Mouse (Mus musculus) testis, postnatal 14 days (tissue): Measurements from ENCODE around the gene Gon4l.
"Not testable (repeated sequence)": the region's sequence is repeated elsewhere in the genome, so short reads cannot be mapped to it uniquely, and the experiment has no call there.

Experiments used
- DNase-seq: peaks from one replicate; pipeline ENCODE4 v3.0.0; 2021; ENCODE audit warnings: low spot score

Gon4l gene

DNA sequence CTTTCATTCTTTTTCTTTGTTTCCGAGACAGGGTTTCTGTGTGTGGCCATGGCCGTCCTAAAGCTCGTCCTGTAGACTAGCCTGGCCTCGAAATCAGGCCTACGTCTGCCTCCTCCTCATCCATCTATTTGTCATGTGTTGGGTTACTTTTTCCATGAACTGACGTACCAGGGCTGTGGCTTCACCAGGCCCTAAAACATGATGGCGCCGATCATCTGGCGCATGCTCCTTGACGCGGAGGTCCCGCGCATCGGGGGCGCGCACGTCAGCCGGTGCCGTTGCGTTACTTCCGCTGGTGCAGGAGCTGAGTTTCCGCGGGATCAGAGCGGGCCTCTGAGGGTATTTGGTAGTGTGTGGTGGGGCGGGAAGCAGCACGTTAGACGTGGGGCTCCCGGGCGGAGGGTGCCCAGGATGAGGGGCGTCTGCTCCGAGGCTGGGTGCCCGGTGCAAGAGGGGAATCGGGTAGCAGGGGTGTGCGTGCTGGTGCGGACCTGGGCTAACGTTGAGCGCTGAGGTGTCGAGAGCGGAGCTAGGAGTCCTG lies at the start of gene Gon4l:
TSS of gene Gon4l (plus strand) at position 281 of the 541 bp plus-strand sequence.
- DNase-seq = peak; percentile 26

DNA sequence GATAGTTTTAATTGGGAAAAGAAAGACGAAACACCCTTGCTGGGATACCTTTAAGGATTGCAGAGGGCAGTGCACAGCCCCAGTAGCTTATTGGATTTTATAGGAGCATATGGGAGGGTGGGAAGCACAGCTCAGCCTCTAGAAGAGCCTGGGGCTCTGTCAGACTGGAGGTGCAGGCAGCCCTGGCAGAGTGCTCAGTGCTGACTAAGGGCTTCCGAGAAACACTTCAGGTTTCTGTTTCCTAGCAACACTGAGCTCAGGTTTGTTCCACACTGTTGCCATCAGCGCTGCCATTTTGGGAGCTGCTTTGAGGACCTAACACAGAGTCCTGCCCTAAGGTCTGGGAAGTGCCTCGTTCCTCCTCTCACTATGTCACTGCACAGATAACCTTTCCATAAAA lies 48.7 kb upstream of the Gon4l start:
- DNase-seq = not testable (repeated sequence)

DNA sequence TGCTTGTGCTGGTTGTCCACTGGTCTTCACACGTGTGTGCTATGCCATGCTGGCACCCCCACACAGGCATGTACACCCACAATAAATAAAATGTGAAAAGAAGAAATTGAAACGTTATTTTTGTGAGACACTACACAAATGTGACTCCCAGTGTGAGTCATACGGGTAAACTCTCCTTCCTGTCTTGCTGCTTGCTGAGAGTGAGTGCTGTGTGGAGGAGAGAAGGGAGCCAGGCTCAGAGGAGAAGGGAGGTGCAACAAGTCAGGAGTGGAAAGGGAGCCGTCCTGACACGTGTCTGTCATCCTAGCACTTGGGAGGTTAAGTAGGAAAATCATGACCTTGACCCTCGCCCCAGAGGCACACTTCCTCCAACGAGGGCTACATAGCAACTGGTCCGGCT lies 48.2 kb upstream of the Gon4l start:
- not testable (repeated sequence) for DNase-seq

DNA sequence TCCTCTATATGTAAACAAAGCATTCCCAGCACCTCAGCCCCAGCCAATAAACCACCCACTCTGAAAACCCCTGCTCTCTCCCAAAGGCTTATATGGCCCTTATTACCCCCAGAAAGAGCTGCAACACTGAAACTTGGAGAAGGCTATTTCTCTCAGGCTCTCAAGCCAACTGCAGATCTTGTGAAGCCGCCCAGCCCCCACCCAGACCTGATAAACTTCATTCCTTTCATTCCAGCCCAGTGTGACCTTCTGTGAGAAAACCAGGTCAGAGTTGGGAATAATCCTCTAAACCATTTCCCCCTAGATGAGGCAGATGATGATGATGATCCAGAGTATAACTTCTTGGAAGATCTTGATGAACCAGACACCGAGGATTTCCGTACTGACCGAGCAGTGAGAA lies 47.0 kb upstream of the Gon4l start:
- DNase-seq = not testable (repeated sequence)

DNA sequence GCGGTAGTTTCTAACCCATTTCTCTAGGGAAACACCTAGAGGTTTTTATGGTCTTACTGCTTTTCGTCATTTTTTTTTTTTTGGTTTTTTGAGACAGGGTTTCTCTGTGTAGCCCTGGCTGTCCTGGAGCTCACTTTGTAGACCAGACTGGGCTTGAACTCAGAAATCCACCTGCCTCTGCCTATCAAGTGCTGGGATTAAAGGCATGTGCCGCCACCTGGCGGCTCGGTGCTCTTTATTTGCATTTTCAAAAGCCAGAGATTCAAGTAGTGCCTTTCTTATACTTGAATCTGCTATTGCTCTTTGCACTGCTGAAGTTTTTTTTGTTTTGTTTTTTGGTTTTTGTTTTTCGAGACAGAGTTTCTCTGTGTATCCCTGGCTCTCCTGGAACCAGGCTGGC lies 37.5 kb upstream of the Gon4l start:
- not testable (repeated sequence) for DNase-seq

DNA sequence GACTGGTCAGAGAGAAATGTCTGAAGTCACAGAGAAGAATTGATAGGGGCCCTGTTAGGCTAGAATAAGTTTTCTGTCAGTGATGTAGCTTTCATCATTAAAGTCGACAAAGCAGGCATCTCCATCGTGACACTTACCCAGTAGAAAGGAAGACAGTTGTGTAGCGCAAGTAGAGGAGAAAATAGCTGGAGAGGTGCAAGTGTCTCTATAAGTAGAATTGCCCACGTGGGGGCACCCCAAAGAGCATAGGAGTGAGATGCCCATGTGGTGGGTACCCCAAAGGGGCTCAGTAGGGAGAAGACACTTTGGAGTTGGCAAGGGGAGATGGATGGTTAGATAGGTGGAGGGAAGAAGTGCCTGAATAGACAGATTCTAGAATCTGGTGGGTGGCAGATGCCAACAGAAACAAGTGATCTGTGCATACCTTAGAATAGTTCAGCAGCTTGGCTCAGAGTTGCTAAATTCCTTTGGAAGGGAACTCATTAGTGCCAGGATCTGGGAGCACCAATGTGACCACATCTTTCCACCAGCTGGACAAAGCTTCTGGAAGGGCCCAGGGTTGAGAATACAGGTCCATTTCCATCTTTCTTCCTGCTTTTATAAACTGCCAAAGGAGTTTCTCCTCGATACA lies 31.0 kb upstream of the Gon4l start:
- no peak for DNase-seq

DNA sequence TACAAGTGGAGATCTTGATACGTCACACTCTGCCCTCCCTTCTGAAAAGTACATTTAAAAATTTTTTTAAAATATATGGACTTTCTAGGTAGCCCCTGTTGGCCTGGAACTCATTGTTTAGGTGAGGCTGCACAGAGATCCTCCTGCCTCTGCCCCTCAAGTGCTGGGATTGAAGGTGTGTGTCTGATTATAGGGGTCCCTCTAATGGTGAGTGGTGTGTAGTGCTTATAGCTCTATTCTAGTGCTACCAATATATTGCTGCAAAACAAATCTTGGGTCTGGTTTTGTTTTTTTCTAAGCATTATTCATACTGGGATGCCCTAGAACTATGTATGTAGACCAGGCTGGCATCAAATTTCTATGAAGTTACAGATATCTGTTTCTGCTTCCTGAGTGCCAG lies 9.3 kb upstream of the Gon4l start:
- DNase-seq = no peak

DNA sequence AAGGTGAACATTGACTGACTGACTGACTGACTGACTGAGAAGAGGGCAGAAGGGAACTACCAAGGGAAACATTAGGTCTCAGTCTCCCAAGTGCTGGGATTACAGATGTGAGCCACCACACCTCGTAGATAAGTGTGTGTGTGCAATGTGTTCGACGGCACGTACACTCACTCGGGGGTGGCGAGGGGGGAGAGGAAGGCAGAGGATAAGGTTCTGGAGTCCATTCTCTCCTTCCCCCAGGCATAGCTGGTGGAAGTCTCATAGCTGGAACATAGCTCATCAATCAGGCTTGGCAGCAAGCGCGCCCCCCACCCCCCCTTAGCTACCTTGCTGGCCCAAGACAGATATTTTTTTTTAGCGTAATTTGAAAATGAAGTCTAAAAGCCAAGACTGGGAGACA lies 7.8 kb upstream of the Gon4l start:
- DNase-seq = no peak

DNA sequence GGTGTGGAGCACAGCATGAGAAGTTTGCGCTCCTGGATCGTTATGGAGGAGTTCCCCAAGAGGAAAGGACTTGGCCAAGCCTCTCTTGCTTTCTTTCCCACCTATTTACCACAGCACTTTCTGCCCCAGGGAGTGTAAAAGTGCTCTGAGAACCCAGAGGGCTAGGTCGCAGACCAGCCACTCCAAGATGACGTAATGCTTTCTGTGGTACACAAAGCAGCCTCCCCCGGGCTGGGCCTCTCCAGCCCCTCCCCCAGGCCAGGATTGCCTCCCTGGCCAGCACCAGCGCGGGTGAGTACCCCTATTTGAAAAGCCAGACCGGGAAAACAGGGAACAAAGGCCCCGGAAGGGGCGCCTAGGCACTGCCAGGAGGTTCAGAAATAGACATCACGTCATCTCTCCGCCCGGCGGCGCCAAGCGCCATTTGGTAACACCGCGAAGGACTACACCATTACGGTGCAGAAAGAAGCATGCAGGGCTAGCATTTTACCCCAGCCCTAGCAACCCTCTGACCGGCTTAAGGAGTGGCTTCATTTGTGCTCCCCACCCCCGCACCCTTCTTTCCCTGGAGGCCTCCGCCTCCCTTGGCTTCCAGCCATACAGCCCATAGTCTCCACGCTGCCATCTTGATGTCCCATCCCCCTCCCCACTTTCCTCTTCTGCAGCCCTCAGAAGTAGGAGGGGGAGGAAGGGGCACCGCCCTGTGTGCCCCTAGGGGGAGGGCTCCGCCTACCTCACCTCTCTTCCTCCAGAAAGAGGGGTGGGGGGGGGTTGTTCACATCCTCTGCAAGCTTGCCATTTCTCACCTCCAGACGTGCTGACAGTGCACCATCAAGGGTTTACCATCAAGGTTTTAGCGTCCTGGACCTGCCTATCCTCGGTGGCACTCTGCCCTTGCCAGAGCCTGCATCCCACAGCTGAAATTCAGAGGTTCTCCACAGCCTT lies 3.6 kb upstream of the Gon4l start:
- DNase-seq = peak; percentile 52

DNA sequence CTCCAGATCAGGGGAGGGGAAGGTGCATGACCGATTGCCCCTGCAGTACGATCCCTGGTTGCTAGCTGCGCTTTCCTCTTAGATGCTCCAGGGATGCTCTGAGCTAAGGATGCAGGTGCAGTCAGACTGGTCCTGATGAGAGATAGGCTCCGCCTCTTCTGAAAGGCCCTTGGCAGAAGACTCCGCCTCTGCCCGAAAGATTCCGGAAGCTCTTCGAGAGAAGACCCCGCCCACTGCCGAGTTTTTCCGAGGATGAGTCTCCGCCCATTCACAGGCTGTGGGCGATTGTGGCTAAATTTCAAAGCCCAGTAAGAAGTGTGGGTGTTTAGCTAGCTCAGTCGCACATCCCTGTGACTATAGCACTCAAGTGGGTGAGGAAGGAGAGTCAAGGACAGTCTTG lies 2.6 kb upstream of the Gon4l start:
- DNase-seq = peak; percentile 55

DNA sequence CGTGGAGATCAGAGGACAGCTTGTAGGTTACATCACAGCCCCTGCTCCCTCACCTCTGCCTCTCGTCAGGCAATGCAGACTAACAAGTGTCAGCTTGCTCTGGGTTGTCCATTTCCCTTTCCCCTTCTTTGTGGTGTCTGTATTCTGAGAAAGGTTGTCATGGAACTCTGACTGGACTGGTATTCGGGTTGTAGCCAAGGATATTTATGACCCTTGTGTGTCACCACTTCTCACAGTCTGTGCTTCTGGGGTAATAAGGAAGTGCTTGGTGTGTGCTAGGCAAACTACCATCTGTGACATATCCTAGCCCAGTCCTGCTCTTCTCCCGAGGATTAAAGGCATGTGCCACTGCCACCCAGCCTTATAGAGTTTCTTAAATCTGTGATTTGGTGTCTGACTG lies 14.1 kb downstream of the Gon4l start:
- no peak for DNase-seq

DNA sequence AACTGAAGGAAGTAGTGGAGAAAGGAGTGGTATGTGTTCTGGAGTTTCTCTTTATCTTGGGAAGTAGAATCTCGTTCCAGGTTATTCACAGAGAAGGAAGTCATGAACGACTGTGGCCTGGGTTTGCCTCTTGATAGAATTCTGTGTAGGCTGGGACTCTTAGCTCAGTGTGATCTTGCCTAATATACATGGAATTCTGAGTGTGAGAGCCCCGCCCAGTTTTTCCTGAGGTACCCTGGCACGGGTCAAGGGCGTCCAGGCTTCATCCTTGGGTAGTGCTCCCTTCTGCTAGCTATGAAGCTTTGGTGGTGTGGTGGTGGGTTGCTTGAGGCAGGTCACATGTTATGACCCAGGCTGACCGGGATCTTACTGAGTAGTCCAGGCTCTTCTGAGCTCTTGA lies 20.8 kb downstream of the Gon4l start:
- no peak for DNase-seq

DNA sequence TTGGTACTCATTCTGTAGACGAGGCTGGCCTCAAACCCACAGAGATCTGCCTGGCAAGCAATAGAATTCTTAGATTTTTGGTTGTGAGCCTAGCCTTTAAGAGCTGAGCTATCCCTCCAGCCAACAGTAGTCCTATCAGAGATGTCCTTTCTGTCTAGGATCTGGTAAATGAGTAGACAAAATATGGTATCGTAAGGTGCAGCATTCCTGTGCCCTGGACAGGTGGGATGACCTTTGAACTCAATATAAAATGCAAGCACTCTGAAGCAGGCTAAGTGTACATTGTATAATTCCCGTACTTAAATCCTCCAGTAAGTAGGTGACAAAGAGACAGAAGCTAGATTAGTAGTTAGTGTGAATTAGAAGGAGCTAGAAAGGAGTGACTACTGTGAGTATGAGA lies 27.1 kb downstream of the Gon4l start:
- DNase-seq = no peak

DNA sequence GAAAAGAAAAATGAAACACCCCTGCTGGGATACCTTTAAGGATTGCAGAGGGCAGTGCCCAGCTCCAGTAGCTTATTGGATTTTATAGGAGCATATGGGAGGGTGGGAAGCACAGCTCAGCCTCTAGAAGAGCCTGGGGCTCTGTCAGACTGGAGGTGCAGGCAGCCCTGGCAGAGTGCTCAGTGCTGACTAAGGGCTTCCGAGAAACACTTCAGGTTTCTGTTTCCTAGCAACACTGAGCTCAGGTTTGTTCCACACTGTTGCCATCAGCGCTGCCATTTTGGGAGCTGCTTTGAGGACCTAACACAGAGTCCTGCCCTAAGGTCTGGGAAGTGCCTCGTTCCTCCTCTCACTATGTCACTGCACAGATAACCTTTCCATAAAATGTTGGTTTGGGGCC lies 31.7 kb downstream of the Gon4l start:
- not testable (repeated sequence) for DNase-seq

DNA sequence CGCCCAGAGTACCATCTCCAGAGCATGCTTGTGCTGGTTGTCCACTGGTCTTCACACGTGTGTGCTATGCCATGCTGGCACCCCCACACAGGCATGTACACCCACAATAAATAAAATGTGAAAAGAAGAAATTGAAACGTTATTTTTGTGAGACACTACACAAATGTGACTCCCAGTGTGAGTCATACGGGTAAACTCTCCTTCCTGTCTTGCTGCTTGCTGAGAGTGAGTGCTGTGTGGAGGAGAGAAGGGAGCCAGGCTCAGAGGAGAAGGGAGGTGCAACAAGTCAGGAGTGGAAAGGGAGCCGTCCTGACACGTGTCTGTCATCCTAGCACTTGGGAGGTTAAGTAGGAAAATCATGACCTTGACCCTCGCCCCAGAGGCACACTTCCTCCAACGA lies 32.1 kb downstream of the Gon4l start:
- DNase-seq = not testable (repeated sequence)

DNA sequence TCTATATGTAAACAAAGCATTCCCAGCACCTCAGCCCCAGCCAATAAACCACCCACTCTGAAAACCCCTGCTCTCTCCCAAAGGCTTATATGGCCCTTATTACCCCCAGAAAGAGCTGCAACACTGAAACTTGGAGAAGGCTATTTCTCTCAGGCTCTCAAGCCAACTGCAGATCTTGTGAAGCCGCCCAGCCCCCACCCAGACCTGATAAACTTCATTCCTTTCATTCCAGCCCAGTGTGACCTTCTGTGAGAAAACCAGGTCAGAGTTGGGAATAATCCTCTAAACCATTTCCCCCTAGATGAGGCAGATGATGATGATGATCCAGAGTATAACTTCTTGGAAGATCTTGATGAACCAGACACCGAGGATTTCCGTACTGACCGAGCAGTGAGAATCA lies 33.4 kb downstream of the Gon4l start:
- DNase-seq = not testable (repeated sequence)

DNA sequence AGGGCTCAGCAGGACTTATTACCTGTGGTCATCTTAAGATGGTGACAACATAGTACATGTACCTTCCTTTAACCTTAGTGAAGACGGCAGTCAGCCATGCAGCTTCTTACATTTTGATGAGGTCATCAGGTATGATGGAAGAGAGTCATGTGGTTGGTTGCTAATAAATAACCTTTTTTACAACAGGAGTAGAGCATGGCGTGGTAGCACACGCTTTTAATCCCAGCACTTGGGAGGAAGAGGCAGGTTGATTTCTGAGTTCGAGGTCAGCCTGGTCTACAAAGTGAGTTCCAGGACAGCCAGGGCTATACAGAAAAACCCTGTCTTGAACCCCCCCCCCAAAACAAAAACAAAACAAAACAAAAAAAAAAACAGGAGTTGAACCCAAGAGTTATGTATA lies 47.5 kb downstream of the Gon4l start:
- DNase-seq = peak; percentile 1

DNA sequence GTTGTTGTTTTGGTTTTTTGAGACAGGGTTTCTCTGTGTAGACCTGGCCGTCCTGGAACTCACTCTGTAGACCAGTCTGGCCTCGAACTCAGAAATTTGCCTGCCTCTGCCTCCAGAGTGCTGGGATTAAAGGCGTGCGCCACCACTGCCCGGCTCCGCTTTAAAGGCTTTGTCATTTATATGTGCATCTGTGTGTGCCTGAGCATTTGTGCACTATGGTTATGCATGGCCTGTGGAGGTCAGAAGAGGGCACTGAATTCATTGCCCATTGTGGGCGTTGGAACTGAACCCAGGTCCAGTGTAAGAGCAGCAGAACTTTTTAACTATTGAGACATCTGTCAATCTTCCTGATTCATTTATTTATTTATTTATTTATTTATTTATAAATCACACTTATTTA lies 58.0 kb downstream of the Gon4l start:
- DNase-seq = not testable (repeated sequence)

DNA sequence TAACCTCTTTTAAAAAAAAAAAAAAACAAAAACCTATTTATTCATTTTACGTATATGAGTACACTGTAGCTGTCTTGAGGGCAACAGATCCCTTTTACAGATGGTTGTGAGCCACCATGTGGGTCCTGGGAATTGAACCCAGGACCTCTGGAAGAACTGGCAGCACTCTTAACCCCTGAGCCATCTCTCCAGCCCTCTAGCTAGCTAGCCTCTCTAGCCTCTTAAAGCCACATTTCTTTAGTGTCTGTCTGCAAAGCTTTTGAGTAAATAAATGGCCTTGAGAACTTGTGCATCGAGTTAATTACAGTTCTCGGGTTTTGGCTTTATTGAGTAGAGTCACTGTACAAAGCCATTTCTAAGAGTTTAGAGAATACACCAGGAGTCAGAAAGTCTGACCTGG lies 69.8 kb downstream of the Gon4l start:
- DNase-seq = no peak

DNA sequence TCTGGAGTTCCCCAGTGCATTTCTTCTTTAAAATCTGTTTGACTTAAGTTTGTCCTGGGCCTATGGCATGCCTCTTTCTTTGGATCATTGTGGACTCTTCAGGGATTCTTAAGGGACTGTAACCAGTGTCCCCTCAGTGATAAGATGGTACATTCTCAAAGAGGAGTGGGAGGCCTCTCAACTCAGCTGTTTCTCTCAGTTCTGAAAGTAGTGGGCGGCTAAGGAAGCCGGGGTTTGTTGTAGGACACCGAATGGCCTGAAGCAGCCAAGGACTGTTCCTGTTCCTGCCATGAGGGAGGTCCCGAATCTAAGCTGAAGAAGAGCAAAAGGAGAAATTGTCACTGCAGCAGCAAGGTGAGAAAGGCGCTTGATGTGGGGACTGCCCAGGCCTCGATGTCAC lies 70.2 kb downstream of the Gon4l start:
- no peak for DNase-seq

DNA sequence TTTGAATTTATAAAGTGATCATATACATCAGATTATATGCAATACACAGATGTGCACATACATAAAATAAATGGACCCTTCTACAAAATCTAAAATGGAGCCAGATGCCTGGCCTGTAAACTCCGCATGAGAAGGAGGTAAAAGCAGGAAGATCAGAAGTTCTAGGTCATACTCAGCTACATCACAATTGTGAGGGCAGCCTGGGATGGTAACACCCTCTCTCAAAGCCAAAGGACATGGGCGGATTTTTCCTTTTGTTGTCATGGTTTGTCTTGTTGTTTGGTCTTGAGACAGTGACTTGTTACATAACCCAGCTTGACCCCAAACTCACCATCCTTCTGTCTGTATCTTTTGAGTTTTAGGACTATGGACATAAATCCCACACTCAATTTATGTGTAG lies 70.7 kb downstream of the Gon4l start:
- DNase-seq = no peak

DNA sequence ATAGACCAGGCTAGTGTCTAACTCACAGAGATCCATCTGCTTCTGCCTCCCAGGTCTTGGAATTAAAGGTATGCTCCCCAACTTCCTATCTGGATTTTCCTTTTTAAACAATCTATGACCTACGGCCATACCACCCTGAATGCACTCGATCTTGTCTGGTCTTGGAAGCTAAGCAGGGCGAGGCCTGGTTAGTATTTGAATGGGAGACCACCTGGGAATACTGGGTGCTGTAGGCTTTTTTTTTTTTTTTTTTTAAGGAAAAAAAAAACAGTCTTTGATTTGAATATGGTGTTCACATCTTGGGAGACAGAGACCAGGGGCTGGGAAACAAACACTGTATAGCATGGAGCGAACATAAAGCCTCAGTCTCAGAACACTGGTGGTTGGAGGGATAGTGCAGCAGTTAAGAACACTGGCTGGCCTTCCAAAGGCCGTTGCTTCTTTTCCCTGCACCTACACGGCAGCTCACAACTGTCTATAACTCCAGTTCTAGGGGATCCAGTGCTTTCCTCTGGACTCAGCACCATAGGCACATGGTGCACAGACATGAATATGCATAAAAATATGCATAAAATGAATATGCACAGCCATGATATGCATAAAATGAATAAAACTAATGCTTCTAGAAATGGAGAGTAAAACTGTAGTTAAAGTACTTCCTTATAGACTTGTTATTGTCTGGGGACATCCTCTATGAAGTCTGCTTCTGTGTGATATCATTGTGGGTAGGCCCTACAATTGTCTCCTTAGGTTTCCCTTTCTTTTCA lies 71.5 kb downstream of the Gon4l start:
- no peak for DNase-seq
